Mouse (Mus musculus): ENCODE results near the gene Rusc2.

DNA sequence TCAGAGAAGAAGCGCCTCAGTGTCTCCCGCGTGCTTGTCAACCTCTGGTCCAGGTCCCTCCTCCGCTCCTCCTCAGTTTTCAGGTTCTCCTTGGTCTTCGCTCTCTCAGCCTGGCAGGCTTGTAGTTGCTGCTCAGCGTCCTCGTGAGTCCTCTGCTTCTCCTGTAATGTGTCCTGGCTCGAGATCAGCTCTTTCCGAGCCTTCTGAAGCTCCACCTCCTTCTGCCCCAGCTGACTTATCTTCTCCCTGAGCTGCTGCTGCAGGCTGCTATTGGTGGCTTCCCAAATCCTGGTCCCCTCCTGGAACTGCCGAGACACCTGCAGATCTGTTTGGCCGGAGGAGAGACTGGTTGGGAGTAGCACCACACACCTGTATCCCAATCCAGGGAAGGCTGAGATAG, 70.5 kb downstream of the Rusc2 start:
- TF ChIP-seq ZC3H11A (IDR thresholded peaks at IDR 0.05; ENCODE audit: low read depth, low read length) (no peak), TCF12 (IDR thresholded peaks at IDR 0.05; ENCODE audit: low read depth, low read length) (no peak), POLR2A (IDR thresholded peaks at IDR 0.05; ENCODE audit: control insufficient read depth in 1 of 2, insufficient read depth in 1 of 2, low read depth in 1 of 2, low read length in 2 of 2, poor library complexity in 1 of 2) (no peak), CTCF (IDR thresholded peaks at IDR 0.05 in 2 of 3, conservative IDR thresholded peaks at IDR 0.05 in 1 of 3; ENCODE audit: control insufficient read depth in 1 of 3, insufficient read depth in 1 of 3, low read depth in 2 of 3, low read length in 3 of 3, poor library complexity in 1 of 3, severe bottlenecking in 1 of 3) (no peak), EP300 (IDR thresholded peaks at IDR 0.05; ENCODE audit: low read depth in 1 of 2, low read length in 2 of 2) (no peak), JUND (IDR thresholded peaks at IDR 0.05; ENCODE audit: low read depth, low read length) (no peak), USF2 (IDR thresholded peaks at IDR 0.05; ENCODE audit: borderline replicate concordance in 1 of 2, insufficient read depth in 1 of 2, low read depth in 1 of 2, low read length in 2 of 2) (no peak), TAL1 (IDR thresholded peaks at IDR 0.05; ENCODE audit: low read length) (no peak), USF1 (IDR thresholded peaks at IDR 0.05; ENCODE audit: low read depth, low read length) (no peak), POLR2AphosphoS2 (IDR thresholded peaks at IDR 0.05; ENCODE audit: low read length) (no peak)

All from MEL (cell line).